Mouse (Mus musculus): ENCODE data around the gene Pgm5.

The Pgm5 gene

DNA sequence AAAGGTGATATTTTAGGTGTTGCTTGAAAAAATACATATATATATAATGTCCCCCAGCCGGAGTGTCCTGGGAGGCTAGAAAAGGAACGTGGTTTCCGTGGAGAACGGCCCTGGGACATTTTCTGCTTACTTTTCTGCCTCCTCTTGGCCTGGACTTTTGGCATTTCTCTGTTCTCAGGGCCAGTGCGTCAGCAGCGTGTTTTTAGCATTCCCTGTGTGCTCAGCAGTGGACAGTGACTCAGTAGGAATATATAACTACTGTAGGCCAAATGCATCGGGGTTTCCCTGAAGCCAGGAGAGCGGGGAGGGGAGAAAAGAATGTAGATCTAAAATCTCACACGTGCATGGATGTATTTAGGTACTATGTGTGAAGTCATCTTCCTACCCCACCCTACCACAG is 3.8 kb upstream of the Pgm5 start:
- DNase-seq = no peak

DNA sequence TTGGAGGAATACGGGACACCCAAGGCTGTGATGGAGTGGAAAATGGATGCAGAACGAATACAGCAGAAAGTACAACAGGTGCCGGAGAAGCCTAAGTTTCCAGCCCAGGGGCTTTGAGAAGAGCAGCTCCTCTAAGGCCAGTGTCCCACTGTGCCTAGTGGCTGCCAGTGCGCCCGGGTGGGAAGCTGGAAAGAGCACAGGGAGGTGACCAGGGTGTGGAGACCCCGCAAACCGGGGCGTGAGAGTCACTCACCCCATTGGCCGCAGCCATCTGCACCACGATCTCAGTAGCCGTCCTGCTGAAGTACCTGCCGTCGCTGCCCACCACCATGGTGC is 411 bp downstream of the Pgm5 start:
- DNase-seq = no peak

DNA sequence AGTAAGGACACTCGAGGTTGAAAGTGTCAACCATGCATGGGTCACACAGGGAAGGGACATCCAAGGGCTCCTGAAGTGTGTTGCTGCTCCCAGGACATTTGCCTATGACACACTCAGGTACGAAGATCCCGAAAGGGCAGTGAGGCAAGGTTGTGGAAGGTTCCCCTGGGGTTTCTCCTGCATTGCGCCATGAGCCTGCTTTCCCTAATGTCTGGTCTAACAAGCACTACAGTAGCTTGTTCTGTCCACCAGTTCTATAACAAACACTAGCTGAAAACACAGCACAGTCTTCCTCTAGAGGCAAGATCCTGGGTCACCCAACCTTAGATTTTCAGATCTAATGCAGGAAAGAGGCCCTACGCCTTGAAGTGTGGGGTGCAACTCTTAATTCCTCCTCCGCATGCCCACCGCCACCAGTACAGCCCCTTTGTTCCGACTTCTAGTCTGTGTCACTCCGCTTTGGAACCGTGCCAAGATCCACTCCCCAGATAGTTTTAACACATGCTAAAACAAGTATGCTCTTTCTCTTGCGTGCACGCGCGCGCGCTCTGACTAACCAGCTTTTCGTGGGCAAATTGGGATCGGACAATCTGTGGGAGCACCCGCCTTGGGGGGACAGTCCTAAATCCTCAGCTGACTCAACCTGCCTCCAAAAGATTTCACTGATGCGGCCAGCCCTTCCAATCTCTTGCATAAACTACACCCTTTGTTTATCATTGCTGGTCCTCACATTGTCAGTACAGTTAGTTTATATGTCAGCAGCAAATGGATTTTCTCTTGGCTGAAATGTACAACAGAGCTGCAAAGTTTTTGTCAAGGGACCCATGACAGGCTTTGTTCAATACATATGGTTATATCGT is 10.0 kb downstream of the Pgm5 start:
- peak; percentile 37 for DNase-seq

DNA sequence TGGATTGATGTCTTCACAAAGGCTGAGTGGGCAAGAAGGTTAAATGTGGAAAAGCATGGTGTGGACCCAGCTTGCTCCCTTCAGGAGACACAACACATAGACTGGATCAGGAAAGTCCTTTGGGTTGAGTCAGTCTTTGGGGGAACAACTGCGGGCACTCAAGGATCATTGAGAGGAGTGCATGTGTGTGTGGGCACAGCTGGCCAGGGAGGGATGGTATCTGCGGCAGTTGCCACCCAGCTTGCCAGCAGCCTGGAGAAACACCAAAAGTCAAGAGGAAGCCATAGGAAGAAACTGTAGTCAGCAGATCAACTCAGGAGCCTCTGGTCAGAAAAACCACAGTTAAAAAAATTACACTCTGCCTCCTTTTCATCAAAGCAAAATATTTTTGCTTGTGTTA is 12.8 kb downstream of the Pgm5 start:
- DNase-seq = no peak

DNA sequence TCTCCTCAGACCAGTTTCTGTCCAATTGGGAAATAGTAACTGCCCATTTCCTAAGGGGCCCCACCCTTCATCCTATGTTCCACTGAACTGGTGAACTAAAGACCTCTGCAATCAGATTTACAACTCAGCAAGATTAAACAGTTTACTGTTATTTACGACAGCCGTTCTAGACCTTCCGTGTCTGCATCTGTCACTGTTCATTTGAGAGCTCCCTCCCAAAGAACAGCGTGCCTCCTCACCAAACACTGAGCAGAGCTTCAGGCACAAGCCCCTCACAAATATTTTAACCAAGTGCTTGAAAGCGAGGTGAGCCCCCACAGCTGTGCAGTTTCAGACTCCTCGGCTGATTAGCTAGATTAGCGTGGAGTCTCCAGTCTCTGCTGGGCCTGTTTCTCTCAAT is 13.3 kb downstream of the Pgm5 start:
- DNase-seq = no peak

DNA sequence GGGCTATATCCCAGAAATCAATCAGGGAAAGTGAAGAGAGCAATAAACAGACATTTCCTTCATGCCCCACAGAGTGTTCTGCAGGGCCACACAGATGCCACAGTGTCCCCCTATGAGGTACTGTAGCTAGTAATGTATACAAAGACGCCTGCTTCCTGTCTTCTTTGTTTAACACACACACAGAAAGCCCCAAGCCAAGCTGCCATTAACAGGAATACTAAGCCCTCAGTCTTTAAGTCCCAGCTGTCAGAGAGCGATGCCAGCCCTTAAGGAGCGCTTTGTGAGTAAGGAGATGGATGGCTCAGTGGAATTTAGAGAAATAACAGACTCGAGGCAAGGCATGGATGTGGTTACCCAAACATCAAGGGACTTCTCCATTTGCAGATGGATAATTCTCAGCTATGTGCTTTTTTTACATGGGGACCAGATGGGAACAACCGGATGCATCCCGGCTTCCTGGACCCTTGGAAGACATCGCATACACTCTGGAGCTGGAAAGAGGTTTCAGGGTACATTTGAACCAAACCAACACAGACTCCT is 16.6 kb downstream of the Pgm5 start:
- no peak for DNase-seq

DNA sequence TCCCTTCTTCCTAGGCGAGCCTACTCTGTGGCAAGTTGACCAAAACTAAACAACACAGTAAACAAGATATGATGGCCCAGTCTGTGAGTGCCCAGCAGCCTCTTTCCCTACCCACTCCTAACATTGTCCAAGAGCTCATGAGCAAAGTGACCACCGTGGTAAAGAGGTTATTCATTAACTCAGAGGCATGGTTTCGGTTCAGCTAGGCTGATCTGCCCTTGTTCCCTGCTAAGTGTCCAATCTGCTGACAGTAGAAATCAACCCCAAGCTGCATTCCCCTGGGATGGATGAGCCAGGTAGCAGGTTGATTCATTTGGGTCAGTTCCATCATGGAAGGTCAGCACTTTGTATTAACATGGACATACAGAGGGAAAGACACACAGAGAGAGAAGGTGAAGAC is 19.6 kb downstream of the Pgm5 start:
- peak; percentile 42 for DNase-seq

DNA sequence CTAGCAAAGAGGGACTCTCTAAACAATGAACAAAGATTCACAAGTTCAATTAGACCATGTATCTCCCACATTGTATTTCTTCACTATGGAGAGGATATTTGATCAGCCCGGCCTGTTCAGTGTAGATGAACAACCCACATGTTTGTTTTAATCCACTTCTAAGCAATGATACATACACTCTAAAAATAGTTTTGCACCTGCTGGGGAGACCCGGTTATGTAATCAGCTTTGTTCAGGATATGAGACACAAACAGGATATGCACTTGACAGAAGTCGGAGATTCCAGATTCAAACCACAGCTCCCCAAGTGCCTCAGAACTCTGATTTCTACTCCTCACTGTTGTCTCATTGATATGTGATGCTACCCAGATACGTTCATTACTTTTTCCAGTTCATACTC is 37.1 kb downstream of the Pgm5 start:
- no peak for DNase-seq

DNA sequence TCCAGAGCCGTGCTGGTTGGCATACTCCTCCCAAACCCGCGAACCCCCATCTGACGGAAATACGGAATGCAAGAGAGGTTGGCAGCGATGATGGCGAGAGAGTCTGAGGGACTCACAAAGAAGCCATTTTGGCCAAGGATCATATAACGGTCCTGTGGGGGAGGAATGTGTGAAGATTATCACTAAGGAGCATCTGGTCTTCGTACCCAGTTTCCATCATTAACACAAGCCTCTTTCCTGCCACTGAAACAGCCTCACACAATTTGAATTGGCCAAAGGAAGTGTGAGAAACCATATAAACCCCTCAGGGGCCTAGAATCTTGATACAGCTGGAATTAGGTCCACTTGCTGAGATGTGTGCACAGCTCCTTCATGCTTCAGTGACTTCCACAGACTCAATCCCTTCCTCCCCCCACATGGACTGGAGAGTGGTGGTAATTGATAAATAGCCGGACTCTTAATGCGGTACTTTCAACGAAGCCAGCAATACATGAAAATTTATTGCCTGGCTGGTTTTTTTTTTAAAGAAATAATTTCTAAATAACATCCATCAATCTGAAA is 45.9 kb downstream of the Pgm5 start:
- DNase-seq = no peak

DNA sequence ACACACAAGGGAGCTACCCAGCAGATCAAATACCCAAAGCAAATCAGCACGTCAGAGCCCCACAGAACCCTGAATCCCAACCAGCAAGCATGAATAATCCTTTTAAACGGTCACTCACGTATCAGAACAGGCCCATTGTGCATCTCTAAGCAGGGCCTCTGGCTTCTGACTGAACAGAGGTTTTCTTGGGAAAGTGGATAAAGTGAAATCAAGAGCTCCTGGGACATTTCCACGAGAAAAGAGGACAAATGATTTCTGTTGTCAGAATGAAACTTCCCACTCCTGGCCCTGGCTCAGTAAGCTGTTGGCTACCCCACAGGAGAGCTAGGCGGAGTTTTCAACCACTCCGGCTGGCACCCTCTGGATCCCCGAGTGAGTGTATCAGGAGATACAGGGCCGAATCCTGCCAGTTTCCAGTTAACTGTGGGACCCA is 48.8 kb downstream of the Pgm5 start:
- DNase-seq = no peak

DNA sequence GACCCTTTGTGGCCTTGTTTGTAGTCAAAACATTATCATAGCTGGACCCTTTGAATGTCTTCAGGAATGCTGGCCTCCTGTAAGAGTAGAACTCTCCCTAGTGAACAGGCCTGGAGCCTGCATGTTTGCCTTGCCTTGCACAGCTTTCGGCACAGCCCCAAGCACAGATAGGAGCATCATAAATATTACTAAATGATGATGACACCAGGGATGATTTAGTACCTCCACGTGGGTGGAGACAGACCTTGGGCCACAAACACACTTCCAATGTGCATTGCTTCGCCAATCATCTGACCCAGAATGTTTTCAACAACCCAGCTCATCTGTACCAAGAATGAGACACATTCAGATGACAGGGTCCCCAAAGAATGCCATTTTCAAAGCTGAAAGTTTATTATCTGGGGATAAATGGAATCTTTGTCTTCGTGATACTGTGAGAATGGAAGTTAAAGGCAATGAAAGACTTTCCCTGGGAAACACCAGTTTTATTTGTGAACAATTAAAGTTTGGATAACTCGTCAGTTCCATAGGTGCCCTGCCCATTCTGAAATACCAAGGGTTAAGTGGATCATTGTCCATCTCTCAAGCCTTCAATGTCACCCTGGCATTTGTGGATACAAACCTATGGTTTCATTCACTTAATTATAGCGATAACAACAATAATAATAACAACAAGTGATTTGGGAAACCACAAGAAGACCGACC is 49.4 kb downstream of the Pgm5 start:
- no peak for DNase-seq

DNA sequence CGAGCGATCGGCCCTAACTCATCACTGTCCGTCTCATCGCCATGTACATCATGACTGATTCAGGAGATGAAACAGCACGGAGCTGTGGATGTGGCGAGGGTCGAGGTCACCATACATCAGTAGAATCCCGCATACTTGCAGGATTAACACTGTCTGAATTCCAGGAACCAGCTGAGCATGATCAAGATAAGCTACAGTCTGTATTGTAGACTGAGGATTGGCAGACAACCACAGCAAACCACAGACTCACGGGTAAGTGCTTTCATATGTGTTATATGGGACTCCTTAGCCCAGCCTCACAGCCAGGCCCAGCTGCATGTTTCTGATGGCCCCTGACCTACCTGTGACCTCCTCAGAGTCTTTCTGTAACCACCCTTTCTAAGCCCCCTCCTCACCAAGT is 50.2 kb downstream of the Pgm5 start:
- no peak for DNase-seq

DNA sequence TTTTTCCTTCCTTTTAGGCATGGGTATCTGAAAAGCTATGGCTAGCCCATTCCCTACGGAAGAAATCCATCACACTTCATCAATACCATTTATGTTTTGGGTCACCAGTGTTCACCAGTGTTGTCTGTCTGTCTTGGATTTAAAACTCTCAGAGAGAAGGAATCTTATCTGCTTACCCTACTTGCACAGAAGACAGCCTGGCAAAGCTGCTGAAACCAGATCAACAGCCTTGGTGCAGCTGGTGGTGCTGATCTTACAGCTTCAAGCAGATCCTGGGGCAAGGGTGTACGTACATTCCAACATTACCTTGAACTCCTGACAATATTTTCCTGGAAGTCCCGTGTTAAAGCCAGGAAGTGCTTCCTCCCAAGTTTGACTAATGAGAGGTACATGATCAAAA is 55.6 kb downstream of the Pgm5 start:
- DNase-seq = no peak

DNA sequence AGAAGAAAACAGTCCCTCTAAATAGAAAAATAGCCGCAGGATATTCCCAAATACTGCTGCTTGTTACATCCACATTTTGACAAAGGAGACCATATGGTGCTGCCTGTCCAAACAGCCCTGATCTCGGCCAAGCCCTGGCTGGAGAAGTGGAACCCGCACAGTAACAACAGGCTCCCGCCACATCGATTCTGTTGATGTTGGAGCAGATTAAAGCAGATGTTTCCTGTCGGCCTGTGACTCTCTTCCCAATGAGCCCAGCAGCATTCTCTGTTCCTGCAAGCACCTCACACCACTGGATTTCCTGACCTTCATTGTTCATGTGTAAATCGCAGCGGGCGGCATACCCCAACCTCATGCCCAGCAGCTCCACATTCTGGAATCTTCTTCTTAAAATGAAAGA is 64.0 kb downstream of the Pgm5 start:
- peak; percentile 61 for DNase-seq

DNA sequence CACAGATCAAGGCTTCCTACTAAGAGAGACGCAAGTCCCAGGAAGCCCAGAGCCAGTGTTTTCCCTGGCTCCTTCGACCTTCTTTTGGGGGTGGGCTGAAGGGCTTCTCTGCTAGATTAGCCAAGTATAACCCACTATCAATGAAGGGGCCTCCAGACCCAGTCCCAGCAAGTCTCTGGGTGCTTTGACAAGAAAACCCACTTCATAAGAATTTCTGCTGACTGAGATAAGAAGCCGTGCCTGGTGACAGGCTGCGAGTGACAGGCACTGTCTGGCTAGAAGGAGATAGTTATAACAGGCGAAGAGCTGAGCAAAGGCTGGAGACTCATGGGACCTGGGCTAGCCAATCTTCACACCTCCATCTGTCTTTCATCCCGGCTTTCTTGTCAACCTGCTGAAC is 67.3 kb downstream of the Pgm5 start:
- no peak for DNase-seq

DNA sequence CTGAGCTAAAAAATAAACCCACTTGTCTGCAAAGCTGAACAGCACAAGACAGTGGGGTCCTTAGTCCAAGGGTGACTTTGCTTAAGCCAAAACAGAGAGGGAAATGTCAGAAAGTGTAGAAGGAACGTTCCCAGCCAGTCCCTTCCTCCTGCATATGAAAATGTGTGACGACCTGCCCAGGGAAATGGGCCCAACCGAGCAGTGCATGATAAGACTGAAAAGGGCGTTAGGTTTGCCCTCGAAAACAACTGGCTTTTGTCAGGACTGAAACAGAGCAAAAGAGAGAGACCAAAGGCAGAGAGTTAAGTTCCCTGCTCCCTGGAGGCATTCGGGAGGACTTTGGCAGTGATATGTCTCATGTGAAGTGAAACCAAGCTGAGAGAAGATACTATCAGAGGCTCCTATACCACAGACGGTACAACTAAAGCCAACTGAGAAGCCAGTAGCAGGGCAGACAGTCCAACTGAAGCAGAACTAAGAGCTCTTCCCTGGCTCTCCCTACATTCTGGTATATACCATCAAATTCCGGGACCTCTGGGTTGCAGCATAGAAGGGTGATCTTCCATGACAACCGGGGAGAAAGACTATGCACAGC is 68.0 kb downstream of the Pgm5 start:
- no peak for DNase-seq

DNA sequence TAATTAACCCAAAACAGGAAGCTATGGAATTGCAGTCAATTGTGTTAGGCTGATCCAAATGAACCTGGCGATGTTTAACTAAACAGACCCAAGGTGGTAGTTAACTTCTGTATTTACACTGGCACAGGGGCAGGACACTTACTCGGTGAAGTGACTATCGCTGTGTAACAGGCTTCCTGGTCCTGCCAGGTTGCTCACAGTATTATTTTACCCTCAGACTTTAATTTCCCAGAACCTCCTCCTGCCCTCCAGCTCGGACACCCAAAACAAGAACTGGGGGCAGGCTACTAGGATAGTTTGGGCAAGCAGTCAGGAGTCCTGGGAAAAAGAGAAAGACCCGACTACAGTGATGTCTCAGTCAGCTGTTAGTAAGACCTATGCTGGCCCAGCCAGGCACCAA is 68.8 kb downstream of the Pgm5 start:
- DNase-seq = no peak

DNA sequence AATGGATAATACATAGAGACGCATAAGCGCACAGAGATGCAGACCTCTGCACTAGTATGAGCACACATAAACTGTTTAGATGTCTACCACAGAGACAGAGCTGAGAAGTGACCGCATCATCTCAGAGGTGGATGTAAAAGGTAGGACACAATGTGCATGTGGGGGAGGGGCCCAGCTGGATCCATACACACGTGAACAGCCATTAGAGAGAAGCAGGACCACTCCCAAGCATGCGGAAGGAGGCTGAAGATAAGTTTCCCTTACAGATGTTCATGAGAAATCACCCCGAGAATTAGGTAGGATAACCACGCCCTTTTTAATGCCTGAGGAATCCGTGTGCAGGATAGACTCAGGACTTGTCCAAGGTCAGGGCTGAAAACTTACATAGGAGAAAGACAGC is 75.8 kb downstream of the Pgm5 start:
- DNase-seq = no peak

DNA sequence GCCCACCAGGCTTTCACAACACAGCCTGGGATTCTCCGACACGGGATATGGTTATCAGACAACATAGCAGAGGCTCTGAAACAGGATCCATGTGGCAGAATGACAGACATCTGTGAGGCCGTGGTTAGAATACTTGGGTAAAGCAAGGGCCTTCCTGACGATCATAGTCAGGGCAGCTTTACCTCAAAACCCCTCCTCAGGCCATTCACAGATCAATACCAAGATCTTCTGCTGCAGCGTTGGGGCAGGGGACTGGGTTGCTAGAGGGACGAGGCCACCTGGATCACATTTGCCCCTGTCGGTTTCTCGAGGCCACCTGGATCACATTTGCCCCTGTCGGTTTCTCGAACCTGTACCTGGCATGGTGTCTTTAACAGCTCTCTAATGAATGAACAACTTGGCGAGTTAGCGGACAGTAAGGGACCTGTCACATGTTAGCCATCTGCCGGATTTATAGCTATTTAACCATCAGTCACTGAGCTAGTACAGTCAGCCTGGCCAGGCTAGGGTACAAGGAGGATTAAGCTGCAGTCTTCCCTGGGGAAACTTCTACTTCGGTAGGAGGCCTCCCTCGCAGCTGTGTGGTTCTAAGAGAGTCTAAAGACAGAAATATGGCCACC is 76.5 kb downstream of the Pgm5 start:
- DNase-seq = no peak

DNA sequence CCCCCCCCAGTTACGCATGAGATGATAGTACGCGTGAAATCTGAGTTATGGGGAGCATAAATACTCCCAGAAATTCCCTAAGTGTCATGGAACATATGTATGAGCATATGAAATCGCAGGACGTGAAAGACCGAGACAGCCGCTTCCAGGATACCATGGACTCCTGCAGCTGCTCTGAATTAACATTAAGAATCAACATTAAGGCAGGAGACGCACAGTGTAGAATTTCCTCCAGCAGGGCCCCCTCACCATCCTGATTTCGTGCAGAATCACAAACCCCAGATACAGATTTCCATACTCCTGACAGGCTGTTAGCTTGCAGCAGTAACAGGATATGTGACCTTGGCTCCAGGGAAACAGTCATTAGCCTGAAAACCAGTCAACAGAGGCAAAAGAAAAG is 77.9 kb downstream of the Pgm5 start:
- DNase-seq = no peak

DNA sequence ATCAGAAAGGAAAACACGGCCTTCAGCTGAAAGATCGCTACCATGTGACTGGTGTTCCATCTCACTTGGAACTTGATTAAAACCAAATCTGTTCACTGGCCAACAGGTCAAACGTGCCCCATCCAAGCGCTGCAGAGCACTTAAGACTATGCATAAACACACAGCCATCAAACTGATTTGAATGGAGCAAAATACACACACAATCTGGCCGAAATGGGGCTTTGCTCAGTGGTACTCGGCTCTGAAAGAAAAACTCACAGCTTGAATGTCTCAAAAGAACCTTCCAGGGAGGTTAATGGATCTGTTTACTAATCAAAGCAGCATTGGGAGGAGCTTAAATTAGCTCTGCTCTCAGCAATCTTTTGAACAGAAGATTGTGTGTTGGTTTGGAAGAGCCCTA is 81.7 kb downstream of the Pgm5 start:
- DNase-seq = peak; percentile 19

DNA sequence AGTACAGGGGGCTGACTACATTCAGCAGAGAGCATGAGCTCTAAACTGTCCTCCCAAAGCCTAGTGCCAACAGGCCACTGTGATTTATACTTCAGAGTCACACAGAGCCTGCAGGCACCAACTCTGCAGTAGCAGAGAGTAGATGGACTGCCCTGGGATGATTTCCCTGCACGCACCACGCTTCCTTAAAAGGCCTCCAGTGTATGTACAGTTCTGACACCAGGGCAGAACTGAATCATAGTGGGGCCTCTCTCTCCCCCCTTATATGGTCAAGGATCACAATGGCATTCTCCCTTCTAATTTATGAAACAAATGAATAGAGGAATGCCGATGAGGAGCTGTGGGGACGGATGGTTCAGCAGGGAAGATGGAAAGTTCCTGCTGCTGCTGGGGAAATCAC is 91.3 kb downstream of the Pgm5 start:
- no peak for DNase-seq

DNA sequence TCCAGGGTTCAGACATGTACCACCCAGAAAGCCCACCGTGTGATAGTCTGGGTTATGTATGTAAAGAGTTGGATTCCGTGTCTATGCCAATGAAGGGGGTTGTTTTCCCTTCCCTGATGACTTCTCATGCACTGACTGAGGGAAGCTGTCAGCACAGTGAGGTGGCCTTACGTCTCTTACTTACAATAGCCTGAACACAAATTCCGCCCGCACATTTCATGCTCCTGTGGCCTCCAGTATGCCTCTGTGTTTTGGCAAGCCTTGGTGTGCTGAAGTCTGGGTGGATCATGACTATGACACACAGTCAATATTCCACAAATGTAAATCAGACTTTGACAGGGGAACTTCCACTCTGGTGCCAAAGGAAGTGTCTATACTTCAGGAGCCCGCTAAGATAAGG is 94.3 kb downstream of the Pgm5 start:
- no peak for DNase-seq
